Mouse (Mus musculus): Measurements from ENCODE around the gene Cntnap2. TPM values are rescaled to one million over a fixed set of nuclear protein-coding genes. Genes with fewer than 3 reads are reported as not detected.

Gene Cntnap2
- total and polyA plus RNA-seq, 3 experiments: 0.02 TPM; not detected in 2

DNA sequence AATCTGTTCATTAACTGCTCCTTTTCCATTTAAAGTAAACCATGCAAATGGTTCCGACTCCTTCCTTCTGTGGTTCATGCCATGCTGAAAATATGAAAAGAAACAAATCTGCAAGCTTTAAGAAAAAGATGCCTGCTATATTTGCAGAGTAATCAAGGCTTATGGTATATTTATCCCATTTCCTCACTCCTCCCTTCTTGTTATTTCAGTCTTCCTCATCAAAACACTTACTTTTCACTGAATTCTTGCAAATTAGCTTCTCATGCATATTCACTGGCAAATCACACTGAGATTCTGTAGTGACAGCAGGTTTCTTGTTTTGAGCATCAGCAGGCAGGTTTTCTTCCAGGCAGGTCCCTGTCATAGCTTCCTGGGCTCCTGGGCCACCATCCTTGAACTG is 396.3 kb downstream of the Cntnap2 start:
- H3K27ac ChIP-seq: no peak overlapping the region
- H3K4me1 ChIP-seq (ENCODE audit: control insufficient read depth, insufficient read depth, low read length): no peaks in the 10 kb centered on the region
- H3K27me3 ChIP-seq (ENCODE audit: control insufficient read depth, insufficient read depth, low read length): no peaks in the 10 kb centered on the region
- no peak overlapping the region for H3K9ac ChIP-seq (ENCODE audit: low read depth, low read length)
- no peak overlapping the region for H3K4me3 ChIP-seq
- TF ChIP-seq POLR2A (IDR thresholded peaks at IDR 0.05; ENCODE audit: insufficient read depth, low read depth, low read length) (no peak), CTCF (IDR thresholded peaks at IDR 0.05) (no peak), EP300 (IDR thresholded peaks at IDR 0.05; ENCODE audit: insufficient read depth, low read depth, low read length) (no peak)
- H3K79me2 ChIP-seq (replicated peaks; ENCODE audit: control insufficient read depth, insufficient read depth, low read length): no peaks in the 10 kb centered on the region
- DNase-seq: no peak
- intact Hi-C loops (cut with DNase I): no loop called here
- no peaks in the 10 kb centered on the region for H3K36me3 ChIP-seq (ENCODE audit: control insufficient read depth, insufficient read depth, low read length)
- WGBS: 78% methylated on average over 1 of the region's 1 CpGs

DNA sequence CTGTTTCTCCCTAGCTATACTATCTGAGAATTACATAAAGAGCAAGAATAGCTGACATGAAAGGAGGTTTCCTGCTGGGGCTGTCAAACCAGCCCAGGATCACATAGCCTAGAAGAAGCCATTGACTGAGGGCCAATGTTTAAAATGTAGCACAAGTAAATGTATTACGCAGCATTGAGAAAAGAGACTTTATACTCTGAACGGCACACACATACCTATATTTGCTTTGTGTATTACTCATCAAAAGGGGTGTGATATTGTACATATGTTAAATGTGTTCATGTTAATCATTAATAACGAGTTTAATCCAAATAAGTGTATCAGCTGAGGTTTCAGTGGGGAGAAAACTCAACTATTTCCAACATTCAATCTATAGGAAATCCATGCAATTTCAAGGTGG is 459.1 kb downstream of the Cntnap2 start:
- H3K4me1 ChIP-seq (ENCODE audit: control insufficient read depth, insufficient read depth, low read length): no peaks in the 10 kb centered on the region
- WGBS: 71% methylated on average over 3 of the region's 3 CpGs
- no peak overlapping the region for H3K27ac ChIP-seq
- DNase-seq: no peak
- H3K36me3 ChIP-seq (ENCODE audit: control insufficient read depth, insufficient read depth, low read length): no peaks in the 10 kb centered on the region
- H3K79me2 ChIP-seq (replicated peaks; ENCODE audit: control insufficient read depth, insufficient read depth, low read length): no peaks in the 10 kb centered on the region
- intact Hi-C loops (cut with DNase I): no loop called here
- H3K27me3 ChIP-seq (ENCODE audit: control insufficient read depth, insufficient read depth, low read length): no peaks in the 10 kb centered on the region
- H3K9ac ChIP-seq (ENCODE audit: low read depth, low read length): no peak overlapping the region
- no peak overlapping the region for H3K4me3 ChIP-seq
- TF ChIP-seq EP300 (IDR thresholded peaks at IDR 0.05; ENCODE audit: insufficient read depth, low read depth, low read length) (no peak), CTCF (IDR thresholded peaks at IDR 0.05) (no peak), POLR2A (IDR thresholded peaks at IDR 0.05; ENCODE audit: insufficient read depth, low read depth, low read length) (no peak)

- Histone ChIP-seq H3K27ac (no peak overlapping the region), H3K9ac (ENCODE audit: low read depth, low read length) (no peak overlapping the region), H3K79me2 (replicated peaks; ENCODE audit: control insufficient read depth, insufficient read depth, low read length) (no peaks in the 10 kb centered on the region), H3K4me3 (no peak overlapping the region), H3K36me3 (ENCODE audit: control insufficient read depth, insufficient read depth, low read length) (no peaks in the 10 kb centered on the region), H3K4me1 (ENCODE audit: control insufficient read depth, insufficient read depth, low read length) (no peaks in the 10 kb centered on the region), H3K27me3 (ENCODE audit: control insufficient read depth, insufficient read depth, low read length) (no peaks in the 10 kb centered on the region)
- intact Hi-C loops (cut with DNase I): no loop called here
- 68% methylated on average over 2 of the region's 2 CpGs for WGBS
- TF ChIP-seq EP300 (IDR thresholded peaks at IDR 0.05; ENCODE audit: insufficient read depth, low read depth, low read length) (no peak), POLR2A (IDR thresholded peaks at IDR 0.05; ENCODE audit: insufficient read depth, low read depth, low read length) (no peak), CTCF (IDR thresholded peaks at IDR 0.05) (no peak)
- DNase-seq: no peak
Measured at GRCm38 (mm10) chr6:45536999-45537398, 477.8 kb downstream of the Cntnap2 start.

DNA sequence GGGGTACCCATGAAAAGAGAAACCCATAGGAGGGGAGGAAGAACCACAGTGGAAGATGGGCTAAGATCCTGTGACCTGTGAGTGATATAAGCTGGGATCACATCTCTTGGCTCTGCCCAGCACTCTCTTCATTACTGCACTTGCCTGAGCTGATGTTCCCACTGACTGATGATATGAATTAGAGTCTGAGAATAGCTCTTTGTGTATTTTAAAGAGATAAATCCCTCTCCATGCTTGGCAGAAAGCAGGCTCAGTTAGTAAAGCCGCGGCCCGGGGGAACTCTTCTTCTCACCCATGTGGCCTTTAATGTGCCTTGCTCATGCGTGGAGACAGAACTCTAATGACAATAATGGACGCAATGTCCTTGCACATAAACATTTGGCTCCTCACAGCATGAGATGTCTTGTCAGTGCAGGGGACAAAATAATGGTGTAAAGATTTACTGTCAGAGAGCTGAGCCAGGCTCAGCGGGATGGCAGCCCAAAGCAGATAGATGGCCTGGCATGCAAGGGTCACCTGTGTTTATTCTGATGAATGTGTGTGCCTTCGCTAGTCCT is 485.2 kb downstream of the Cntnap2 start:
- Histone ChIP-seq H3K9ac (ENCODE audit: low read depth, low read length) (no peak overlapping the region), H3K27ac (no peak overlapping the region), H3K27me3 (ENCODE audit: control insufficient read depth, insufficient read depth, low read length) (no peaks in the 10 kb centered on the region), H3K36me3 (ENCODE audit: control insufficient read depth, insufficient read depth, low read length) (no peaks in the 10 kb centered on the region), H3K4me3 (no peak overlapping the region), H3K4me1 (ENCODE audit: control insufficient read depth, insufficient read depth, low read length) (no peaks in the 10 kb centered on the region), H3K79me2 (replicated peaks; ENCODE audit: control insufficient read depth, insufficient read depth, low read length) (no peaks in the 10 kb centered on the region)
- WGBS: 79% methylated on average over 7 of the region's 7 CpGs
- no peak for DNase-seq
- TF ChIP-seq POLR2A (IDR thresholded peaks at IDR 0.05; ENCODE audit: insufficient read depth, low read depth, low read length) (no peak), CTCF (IDR thresholded peaks at IDR 0.05) (no peak), EP300 (IDR thresholded peaks at IDR 0.05; ENCODE audit: insufficient read depth, low read depth, low read length) (no peak)
- intact Hi-C loops (cut with DNase I): no loop called here

- TF ChIP-seq EP300 (IDR thresholded peaks at IDR 0.05; ENCODE audit: insufficient read depth, low read depth, low read length): no peak
- TF ChIP-seq POLR2A (IDR thresholded peaks at IDR 0.05; ENCODE audit: insufficient read depth, low read depth, low read length): no peak
- no peak for TF ChIP-seq CTCF (IDR thresholded peaks at IDR 0.05)
- no peak for DNase-seq
- H3K27ac ChIP-seq: no peak overlapping the region
- WGBS: 54% methylated on average over 1 of the region's 1 CpGs
- no peaks in the 10 kb centered on the region for H3K27me3 ChIP-seq (ENCODE audit: control insufficient read depth, insufficient read depth, low read length)
- no peak overlapping the region for H3K9ac ChIP-seq (ENCODE audit: low read depth, low read length)
- no peaks in the 10 kb centered on the region for H3K79me2 ChIP-seq (replicated peaks; ENCODE audit: control insufficient read depth, insufficient read depth, low read length)
- intact Hi-C loops (cut with DNase I): no loop called here
- no peaks in the 10 kb centered on the region for H3K4me1 ChIP-seq (ENCODE audit: control insufficient read depth, insufficient read depth, low read length)
- no peaks in the 10 kb centered on the region for H3K36me3 ChIP-seq (ENCODE audit: control insufficient read depth, insufficient read depth, low read length)
- H3K4me3 ChIP-seq: no peak overlapping the region
Measured at GRCm38 (mm10) chr6:45559724-45560123, 500.6 kb downstream of the Cntnap2 start.

DNA sequence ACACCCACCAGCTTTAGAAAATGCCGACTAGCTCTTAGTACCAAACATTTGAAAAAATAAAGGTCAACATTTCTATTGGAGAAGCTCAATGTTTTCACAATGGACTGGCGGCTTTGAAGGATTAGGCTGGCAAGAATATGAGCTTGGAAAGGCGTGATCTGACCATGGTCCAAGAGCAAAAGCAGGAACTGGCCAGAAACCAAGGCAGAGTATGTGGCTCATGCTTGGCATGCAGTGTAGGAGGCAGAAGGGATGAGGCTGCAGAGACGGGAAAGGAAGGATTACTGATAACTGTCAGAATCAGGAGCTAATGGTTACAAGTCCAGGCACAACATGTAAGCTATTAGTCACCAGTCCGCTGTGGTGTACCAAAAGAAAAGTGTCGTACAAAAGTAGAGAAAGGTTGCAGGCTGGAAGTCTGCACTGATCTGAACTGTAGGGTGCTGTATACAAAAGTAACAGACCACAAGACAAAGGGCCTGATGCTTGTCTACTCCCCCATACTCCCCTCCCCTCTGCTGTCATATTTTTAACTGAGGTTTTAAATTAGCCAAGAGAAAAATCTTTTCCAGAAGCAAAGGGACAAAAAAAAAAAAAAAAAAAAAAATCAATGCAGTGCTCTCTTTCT is 525.4 kb downstream of the Cntnap2 start:
- peak in 1 of 2 experiments; percentile 2 for DNase-seq
- Histone ChIP-seq H3K79me2 (replicated peaks; ENCODE audit: control insufficient read depth, insufficient read depth, low read length) (no peaks in the 10 kb centered on the region), H3K27ac (no peak overlapping the region), H3K36me3 (ENCODE audit: control insufficient read depth, insufficient read depth, low read length) (no peaks in the 10 kb centered on the region), H3K4me3 (no peak overlapping the region), H3K27me3 (ENCODE audit: control insufficient read depth, insufficient read depth, low read length) (no peaks in the 10 kb centered on the region), H3K4me1 (ENCODE audit: control insufficient read depth, insufficient read depth, low read length) (no peaks in the 10 kb centered on the region), H3K9ac (ENCODE audit: low read depth, low read length) (no peak overlapping the region)
- TF ChIP-seq EP300 (IDR thresholded peaks at IDR 0.05; ENCODE audit: insufficient read depth, low read depth, low read length) (no peak), POLR2A (IDR thresholded peaks at IDR 0.05; ENCODE audit: insufficient read depth, low read depth, low read length) (no peak), CTCF (IDR thresholded peaks at IDR 0.05) (no peak)
- WGBS: 56% methylated on average over 6 of the region's 6 CpGs
- intact Hi-C loops (cut with DNase I): no loop called here

All from heart, adult 2 months (tissue).